Mouse (Mus musculus) spleen, adult 18-20 months (tissue): ENCODE data around the gene Olfr913.

Experiments
- DNase-seq, 2 experiments: peaks; one replicate each; pipeline ENCODE4 v3.0.0; 2022; ENCODE audit warnings: mixed read lengths in 2 of 2

Olfr913 gene

DNA sequence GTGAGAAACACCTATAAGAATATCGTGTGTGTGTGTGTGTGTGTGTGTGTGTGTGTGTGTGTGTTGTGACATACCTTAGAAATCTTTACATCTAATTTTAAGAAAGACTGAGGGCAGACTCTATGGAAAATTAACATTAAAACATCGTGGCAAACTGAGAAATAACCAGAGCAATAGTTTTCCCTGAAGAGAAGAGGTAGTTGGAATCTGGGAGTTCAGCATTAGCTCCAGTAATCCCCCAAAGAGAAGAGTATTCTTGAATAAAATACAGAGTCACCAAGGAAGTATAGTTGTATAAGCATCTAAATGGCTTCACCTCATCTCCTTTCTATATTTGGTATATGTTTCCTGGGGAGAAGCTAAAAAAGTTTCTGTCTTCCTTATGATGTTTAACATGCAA lies at the start of gene Olfr913:
Gene Olfr913 (plus strand): TSS at position 301 of the 400 bp plus-strand sequence.
- no peak for DNase-seq

- DNase-seq: no peak
Observed at GRCm38 (mm10) chr9:38579878-38580277, 12.7 kb upstream of the Olfr913 start, which contains the start of gene Olfr912. Olfr912 (plus strand) TSS chr9:38580178.

DNA sequence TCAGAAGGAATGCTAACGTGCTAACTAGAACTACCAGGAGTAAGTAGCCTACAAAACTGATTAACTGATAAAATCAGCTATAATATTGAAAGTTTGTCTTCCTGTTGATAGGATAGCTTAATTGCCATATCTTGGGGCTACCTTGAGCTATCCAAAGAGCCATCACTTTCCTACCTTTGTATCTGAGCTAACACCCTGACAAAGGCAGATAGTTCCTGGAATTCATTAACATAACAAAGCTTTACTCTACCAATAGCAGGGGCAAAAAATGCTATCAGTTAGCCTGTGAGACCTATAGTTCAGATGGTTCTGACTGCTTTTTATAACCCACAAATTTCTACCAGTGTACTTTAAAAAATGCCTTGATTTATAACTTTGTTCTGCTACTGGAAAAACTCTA lies 1.5 kb upstream of the Olfr913 start:
- no peak for DNase-seq

DNA sequence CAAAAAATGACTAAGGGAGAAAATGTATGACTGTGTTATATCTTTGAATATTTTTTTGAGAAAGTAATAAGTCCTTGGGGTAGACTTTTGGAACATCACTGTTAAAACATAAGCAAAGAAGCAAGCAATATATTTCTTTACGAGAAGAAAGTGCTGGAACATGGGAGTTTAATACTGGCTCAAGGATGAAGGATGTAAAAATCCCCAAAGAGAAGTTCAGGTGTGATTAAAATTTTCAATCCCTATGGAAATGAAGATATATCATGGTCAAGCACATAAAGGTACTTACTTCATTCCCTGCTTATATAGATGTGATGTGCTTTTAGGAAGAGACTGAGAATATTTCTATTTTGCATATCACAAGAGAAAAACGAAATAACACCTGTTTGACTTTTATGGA lies 12.2 kb downstream of the Olfr913 start, which contains the start of gene Olfr914:
Gene Olfr914 (plus strand): TSS at position 301 of the 400 bp plus-strand sequence.
- no peak for DNase-seq

- DNase-seq: no peak
Observed at GRCm38 (mm10) chr9:38632406-38632805, 39.8 kb downstream of the Olfr913 start.
